Mouse (Mus musculus): ENCODE measurements around the gene Gm10318. TPM values are rescaled to one million over a fixed set of nuclear protein-coding genes. Genes with fewer than 3 reads are reported as not detected.

Gm10318 gene
- polyA plus RNA-seq (2015; fragmentation: Nextera tagmentation; extraction: Ambion mirVana), result not detected in 2 replicates

DNA sequence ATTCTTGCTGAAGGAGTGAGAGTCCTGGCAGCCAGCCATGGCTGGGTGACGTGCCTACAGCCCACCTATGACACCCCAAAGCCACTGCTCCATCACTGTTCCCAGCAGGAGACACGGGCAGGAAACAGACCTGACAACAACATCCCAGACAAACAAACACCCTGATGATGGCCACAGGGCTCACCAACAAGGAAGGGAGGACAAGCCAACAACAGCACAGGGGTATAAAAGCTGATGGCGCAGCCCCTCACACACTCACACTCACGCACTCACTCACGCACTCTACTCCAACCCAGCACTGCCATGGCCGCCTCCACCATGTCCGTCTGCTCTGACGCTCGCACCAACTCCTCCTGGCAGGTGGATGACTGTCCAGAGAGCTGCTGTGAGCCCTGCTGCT, at the start of gene Gm10318:
Gene Gm10318 (plus strand): TSS at position 301 of the 400 bp plus-strand sequence.
- DNase-seq (no peak), ATAC-seq (no peak)
- Histone ChIP-seq H3K4me1 (ENCODE audit: insufficient read depth) (no peaks in the 10 kb centered on the region), H3K36me3 (replicated peaks; ENCODE audit: insufficient read depth, low read length) (no peaks in the 10 kb centered on the region), H3K27me3 (ENCODE audit: insufficient read depth, low read length) (no peaks in the 10 kb centered on the region), H3K4me3 (ENCODE audit: low read depth, low read length) (no peak within 1 kb of the TSS), H3K27ac (ENCODE audit: low read depth) (no peak within 1 kb of the TSS), H3K4me2 (ENCODE audit: low read depth, low read length) (no peak within 1 kb of the TSS), H3K9ac (replicated peaks) (no peak within 1 kb of the TSS), H3K9me3 (ENCODE audit: low read length) (no peaks in the 10 kb centered on the region)
- TF ChIP-seq EP300 (IDR thresholded peaks at IDR 0.05; ENCODE audit: low read depth), result no peak
- no peak for TF ChIP-seq CTCF (IDR thresholded peaks at IDR 0.05; ENCODE audit: low read depth)
- WGBS (ENCODE audit: insufficient replicate concordance), result 65% methylated on average over 9 of the region's 9 CpGs

DNA sequence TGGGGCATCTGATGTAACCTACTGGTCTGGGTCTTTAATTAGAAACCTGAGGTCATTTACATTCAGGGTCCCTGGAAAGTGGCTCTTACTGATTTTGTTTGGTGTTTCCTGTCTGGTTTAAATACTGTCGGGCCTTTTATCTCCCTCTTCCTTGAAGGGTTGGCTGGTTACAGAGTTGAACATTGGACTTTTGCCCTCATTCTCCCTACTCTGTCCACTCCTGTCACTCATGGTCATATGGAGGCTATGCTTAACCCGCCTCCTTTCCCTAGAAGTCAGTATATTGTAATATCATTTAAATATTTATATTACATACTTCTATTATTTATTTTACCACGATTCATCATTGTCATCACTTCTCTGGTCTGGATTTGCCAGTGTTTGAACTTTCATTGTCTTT, 48.6 kb upstream of the Gm10318 start:
- WGBS (ENCODE audit: insufficient replicate concordance), result 47% methylated on average over 3 of the region's 3 CpGs
- no peak for ATAC-seq

DNA sequence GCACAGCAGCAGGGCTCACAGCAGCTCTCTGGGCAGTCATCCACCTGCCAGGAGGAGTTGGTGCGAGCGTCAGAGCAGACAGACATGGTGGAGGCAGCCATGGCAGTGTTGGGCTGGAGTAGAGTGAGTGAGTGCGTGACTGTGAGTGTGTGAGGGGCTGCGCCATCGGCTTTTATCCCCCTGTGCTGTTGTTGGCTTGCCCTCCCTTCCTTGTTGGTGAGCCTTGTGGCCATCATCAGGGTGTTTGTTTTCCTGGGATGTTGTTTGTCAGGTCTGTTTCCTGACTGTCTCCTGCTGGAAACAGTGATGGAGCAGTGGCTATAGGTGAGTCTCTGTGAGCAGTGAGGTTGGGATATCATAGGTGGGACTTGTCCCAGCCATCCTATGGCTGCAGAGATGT, 40.9 kb upstream of the Gm10318 start, which contains the start of gene Gm9507:
Gene Gm9507 (minus strand): TSS at position 101 of the 400 bp plus-strand sequence.
- Histone ChIP-seq H3K4me1 (ENCODE audit: insufficient read depth) (no peaks in the 10 kb centered on the region), H3K36me3 (replicated peaks; ENCODE audit: insufficient read depth, low read length) (no peaks in the 10 kb centered on the region), H3K9ac (replicated peaks) (no peak within 1 kb of the TSS), H3K9me3 (ENCODE audit: low read length) (no peaks in the 10 kb centered on the region), H3K27me3 (ENCODE audit: insufficient read depth, low read length) (no peaks in the 10 kb centered on the region), H3K4me2 (ENCODE audit: low read depth, low read length) (no peak within 1 kb of the TSS), H3K27ac (ENCODE audit: low read depth) (no peak within 1 kb of the TSS), H3K4me3 (ENCODE audit: low read depth, low read length) (no peak within 1 kb of the TSS)
- ATAC-seq (no peak), DNase-seq (no peak)
- WGBS (ENCODE audit: insufficient replicate concordance), result 61% methylated on average over 5 of the region's 5 CpGs
- TF ChIP-seq EP300 (IDR thresholded peaks at IDR 0.05; ENCODE audit: low read depth) (no peak), CTCF (IDR thresholded peaks at IDR 0.05; ENCODE audit: low read depth) (no peak)

More for the DNA sequence above, 48.6 kb upstream of the Gm10318 start:
- no peak for DNase-seq
- H3K27me3 ChIP-seq (ENCODE audit: insufficient read depth, low read length), result no peaks in the 10 kb centered on the region
- no peak overlapping the region for H3K4me2 ChIP-seq (ENCODE audit: low read depth, low read length)
- no peaks in the 10 kb centered on the region for H3K9me3 ChIP-seq (ENCODE audit: low read length)
- no peaks in the 10 kb centered on the region for H3K36me3 ChIP-seq (replicated peaks; ENCODE audit: insufficient read depth, low read length)
- H3K27ac ChIP-seq (ENCODE audit: low read depth), result no peak overlapping the region
- H3K4me3 ChIP-seq (ENCODE audit: low read depth, low read length), result no peak overlapping the region
- H3K4me1 ChIP-seq (ENCODE audit: insufficient read depth), result no peaks in the 10 kb centered on the region
- no peak for TF ChIP-seq CTCF (IDR thresholded peaks at IDR 0.05; ENCODE audit: low read depth)
- TF ChIP-seq EP300 (IDR thresholded peaks at IDR 0.05; ENCODE audit: low read depth), result no peak
- no peak overlapping the region for H3K9ac ChIP-seq (replicated peaks)

DNA sequence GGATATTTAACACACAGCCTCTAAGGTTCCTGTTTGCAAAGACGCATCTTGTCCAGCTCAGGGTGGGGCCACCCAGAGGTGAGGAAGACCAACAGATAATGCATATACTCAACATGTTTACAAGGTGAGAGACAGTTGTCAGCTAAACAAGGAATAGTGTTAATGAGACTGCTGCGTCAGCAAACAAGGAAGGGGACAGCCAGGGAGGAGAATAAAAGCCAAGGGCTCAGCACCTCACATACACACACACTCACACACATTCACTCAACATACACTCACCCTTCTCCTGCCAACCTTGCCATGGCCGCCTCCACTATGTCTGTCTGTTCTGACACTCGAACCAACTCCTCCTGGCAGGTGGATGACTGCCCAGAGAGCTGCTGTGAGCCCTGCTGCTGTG, 38.3 kb upstream of the Gm10318 start, which contains the start of gene Gm2696:
Gene Gm2696 (plus strand): TSS at position 301 of the 400 bp plus-strand sequence.
- H3K4me1 ChIP-seq (ENCODE audit: insufficient read depth), result no peaks in the 10 kb centered on the region
- H3K9me3 ChIP-seq (ENCODE audit: low read length), result no peaks in the 10 kb centered on the region
- H3K4me2 ChIP-seq (ENCODE audit: low read depth, low read length), result no peak within 1 kb of the TSS
- TF ChIP-seq CTCF (IDR thresholded peaks at IDR 0.05; ENCODE audit: low read depth), result no peak
- TF ChIP-seq EP300 (IDR thresholded peaks at IDR 0.05; ENCODE audit: low read depth), result no peak
- H3K36me3 ChIP-seq (replicated peaks; ENCODE audit: insufficient read depth, low read length), result no peaks in the 10 kb centered on the region
- 39% methylated on average over 4 of the region's 4 CpGs for whole genome bisulfite sequencing (ENCODE audit: insufficient replicate concordance)
- H3K27me3 ChIP-seq (ENCODE audit: insufficient read depth, low read length), result no peaks in the 10 kb centered on the region
- no peak for ATAC-seq
- H3K9ac ChIP-seq (replicated peaks), result no peak within 1 kb of the TSS
- no peak within 1 kb of the TSS for H3K4me3 ChIP-seq (ENCODE audit: low read depth, low read length)
- H3K27ac ChIP-seq (ENCODE audit: low read depth), result no peak within 1 kb of the TSS
- no peak for DNase-seq

DNA sequence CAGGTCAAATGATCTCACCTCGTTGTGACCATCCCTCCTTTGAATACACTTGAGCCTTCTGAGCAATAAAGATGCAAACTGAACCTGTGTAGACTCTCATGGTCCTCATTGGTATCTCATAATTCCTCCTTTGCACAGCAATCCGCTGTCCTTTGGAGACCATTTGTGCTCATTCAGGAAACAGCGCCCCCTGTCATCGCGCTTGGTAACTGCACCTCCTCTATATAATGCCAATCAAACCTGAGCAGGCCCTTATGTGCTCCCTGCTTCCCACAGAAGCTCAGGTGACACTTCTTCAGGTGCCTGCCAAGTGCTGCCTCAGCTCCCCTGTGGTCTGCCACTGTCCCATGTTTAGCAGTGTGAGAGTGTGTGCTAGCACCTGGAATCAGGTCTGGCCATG, 37.1 kb upstream of the Gm10318 start:
- H3K9me3 ChIP-seq (ENCODE audit: low read length), result no peaks in the 10 kb centered on the region
- peak; percentile 33 for DNase-seq
- H3K36me3 ChIP-seq (replicated peaks; ENCODE audit: insufficient read depth, low read length), result no peaks in the 10 kb centered on the region
- no peaks in the 10 kb centered on the region for H3K4me1 ChIP-seq (ENCODE audit: insufficient read depth)
- TF ChIP-seq CTCF (IDR thresholded peaks at IDR 0.05; ENCODE audit: low read depth) (peak; percentile 65), EP300 (IDR thresholded peaks at IDR 0.05; ENCODE audit: low read depth) (no peak)
- no peaks in the 10 kb centered on the region for H3K27me3 ChIP-seq (ENCODE audit: insufficient read depth, low read length)
- H3K27ac ChIP-seq (ENCODE audit: low read depth), result no peak overlapping the region
- H3K9ac ChIP-seq (replicated peaks), result no peak overlapping the region
- WGBS (ENCODE audit: insufficient replicate concordance), result 24% methylated on average over 5 of the region's 5 CpGs
- no peak overlapping the region for H3K4me2 ChIP-seq (ENCODE audit: low read depth, low read length)
- ATAC-seq, result no peak
- no peak overlapping the region for H3K4me3 ChIP-seq (ENCODE audit: low read depth, low read length)

DNA sequence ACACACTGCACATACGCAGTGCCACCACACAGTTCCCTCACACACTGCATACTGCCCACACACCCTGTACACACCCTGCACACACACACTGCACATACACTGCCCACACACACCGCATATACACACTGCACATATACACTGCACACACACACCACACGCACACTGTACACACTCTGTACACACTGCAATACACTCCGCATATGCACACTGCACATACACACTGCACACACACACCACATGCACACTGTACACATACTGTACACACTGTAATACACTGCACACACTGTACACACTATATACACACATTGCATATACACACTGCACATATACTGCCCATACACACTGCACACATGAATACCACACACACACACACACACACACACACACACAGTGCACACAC, 34.1 kb upstream of the Gm10318 start:
- DNase-seq (no peak), ATAC-seq (no peak)
- Histone ChIP-seq H3K4me2 (ENCODE audit: low read depth, low read length) (no peak overlapping the region), H3K4me1 (ENCODE audit: insufficient read depth) (no peaks in the 10 kb centered on the region), H3K27me3 (ENCODE audit: insufficient read depth, low read length) (no peaks in the 10 kb centered on the region), H3K9ac (replicated peaks) (no peak overlapping the region), H3K27ac (ENCODE audit: low read depth) (no peak overlapping the region), H3K4me3 (ENCODE audit: low read depth, low read length) (no peak overlapping the region), H3K36me3 (replicated peaks; ENCODE audit: insufficient read depth, low read length) (no peaks in the 10 kb centered on the region), H3K9me3 (ENCODE audit: low read length) (no peaks in the 10 kb centered on the region)
- WGBS (ENCODE audit: insufficient replicate concordance), result 94% methylated on average over 4 of the region's 4 CpGs
- TF ChIP-seq EP300 (IDR thresholded peaks at IDR 0.05; ENCODE audit: low read depth), result no peak
- no peak for TF ChIP-seq CTCF (IDR thresholded peaks at IDR 0.05; ENCODE audit: low read depth)

DNA sequence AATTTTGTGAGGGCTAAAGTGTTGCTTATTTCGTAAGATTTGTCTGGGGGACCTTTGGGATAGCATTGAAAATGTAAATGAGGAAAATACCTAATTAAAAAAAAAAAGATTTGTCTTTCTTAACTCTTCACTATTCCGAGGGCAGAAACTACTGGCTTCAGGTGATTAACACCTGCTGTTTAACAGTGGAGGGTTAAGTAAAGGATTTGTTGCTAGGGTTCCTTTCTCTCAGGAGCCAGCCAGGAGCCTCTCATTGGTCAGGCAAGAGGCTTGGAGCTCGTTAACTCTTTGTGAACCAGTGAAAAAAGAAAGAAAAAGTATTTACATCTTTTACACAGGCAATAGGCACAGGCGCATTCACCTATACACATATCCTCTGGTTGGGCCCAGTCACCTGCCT, 33.5 kb upstream of the Gm10318 start:
- 54% methylated on average over 4 of the region's 4 CpGs for WGBS (ENCODE audit: insufficient replicate concordance)
- Histone ChIP-seq H3K27me3 (ENCODE audit: insufficient read depth, low read length) (no peaks in the 10 kb centered on the region), H3K4me2 (ENCODE audit: low read depth, low read length) (no peak overlapping the region), H3K9me3 (ENCODE audit: low read length) (no peaks in the 10 kb centered on the region), H3K4me1 (ENCODE audit: insufficient read depth) (no peaks in the 10 kb centered on the region), H3K36me3 (replicated peaks; ENCODE audit: insufficient read depth, low read length) (no peaks in the 10 kb centered on the region), H3K4me3 (ENCODE audit: low read depth, low read length) (no peak overlapping the region), H3K27ac (ENCODE audit: low read depth) (no peak overlapping the region), H3K9ac (replicated peaks) (no peak overlapping the region)
- TF ChIP-seq CTCF (IDR thresholded peaks at IDR 0.05; ENCODE audit: low read depth) (no peak), EP300 (IDR thresholded peaks at IDR 0.05; ENCODE audit: low read depth) (no peak)
- ATAC-seq, result no peak
- no peak for DNase-seq
